Mouse (Mus musculus): ENCODE results near the gene Lmo3. TPM values are rescaled to one million over a fixed set of nuclear protein-coding genes. Genes with fewer than 3 reads are reported as not detected.

Lmo3 gene
- polyA plus RNA-seq, 1 experiment = not detected

- Histone ChIP-seq H3K27me3 (ENCODE audit: control insufficient read depth, insufficient read depth, low read length) (no peaks in the 10 kb centered on the region), H3K4me3 (ENCODE audit: extremely low read depth, insufficient read depth, insufficient read length) (no peak overlapping the region), H3K4me1 (ENCODE audit: control insufficient read depth, insufficient read depth, insufficient read length) (no peaks in the 10 kb centered on the region), H3K27ac (ENCODE audit: insufficient read depth, low read length) (no peak overlapping the region), H3K36me3 (ENCODE audit: control insufficient read depth, insufficient read depth, low read length) (no peaks in the 10 kb centered on the region)
- no peak for DNase-seq (ENCODE audit: low read depth in 1 of 2, low spot score in 2 of 2)
- WGBS = 69% methylated on average over 8 of the region's 8 CpGs
- TF ChIP-seq POLR2A (IDR thresholded peaks at IDR 0.05; ENCODE audit: low read depth, low read length) = no peak
- TF ChIP-seq CTCF (IDR thresholded peaks at IDR 0.05; ENCODE audit: extremely low read depth, insufficient read depth, insufficient read length, insufficient replicate concordance) = no peak
These were observed 161.8 kb downstream of the Lmo3 start for GRCm38 (mm10) chr6:138419871-138420535.

- no peak for DNase-seq (ENCODE audit: low read depth in 1 of 2, low spot score in 2 of 2)
- TF ChIP-seq CTCF (IDR thresholded peaks at IDR 0.05; ENCODE audit: extremely low read depth, insufficient read depth, insufficient read length, insufficient replicate concordance) = no peak
- TF ChIP-seq POLR2A (IDR thresholded peaks at IDR 0.05; ENCODE audit: low read depth, low read length) = no peak
- Histone ChIP-seq H3K4me3 (ENCODE audit: extremely low read depth, insufficient read depth, insufficient read length) (no peak overlapping the region), H3K36me3 (ENCODE audit: control insufficient read depth, insufficient read depth, low read length) (no peaks in the 10 kb centered on the region), H3K27ac (ENCODE audit: insufficient read depth, low read length) (no peak overlapping the region), H3K27me3 (ENCODE audit: control insufficient read depth, insufficient read depth, low read length) (no peaks in the 10 kb centered on the region), H3K4me1 (ENCODE audit: control insufficient read depth, insufficient read depth, insufficient read length) (no peaks in the 10 kb centered on the region)
- WGBS = 82% methylated on average over 3 of the region's 3 CpGs
These were observed 169.7 kb downstream of the Lmo3 start for GRCm38 (mm10) chr6:138412075-138412474.

GRCm38 (mm10) chr6:138402031-138402430 is 179.7 kb downstream of the Lmo3 start:
- Histone ChIP-seq H3K4me1 (ENCODE audit: control insufficient read depth, insufficient read depth, insufficient read length) (no peaks in the 10 kb centered on the region), H3K36me3 (ENCODE audit: control insufficient read depth, insufficient read depth, low read length) (no peaks in the 10 kb centered on the region), H3K27me3 (ENCODE audit: control insufficient read depth, insufficient read depth, low read length) (no peaks in the 10 kb centered on the region), H3K27ac (ENCODE audit: insufficient read depth, low read length) (no peak overlapping the region), H3K4me3 (ENCODE audit: extremely low read depth, insufficient read depth, insufficient read length) (no peak overlapping the region)
- no peak for TF ChIP-seq CTCF (IDR thresholded peaks at IDR 0.05; ENCODE audit: extremely low read depth, insufficient read depth, insufficient read length, insufficient replicate concordance)
- no peak for TF ChIP-seq POLR2A (IDR thresholded peaks at IDR 0.05; ENCODE audit: low read depth, low read length)
- 86% methylated on average over 6 of the region's 6 CpGs for WGBS
- no peak for DNase-seq (ENCODE audit: low read depth in 1 of 2, low spot score in 2 of 2)

GRCm38 (mm10) chr6:138398836-138399235 is 182.9 kb downstream of the Lmo3 start:
- WGBS = 82% methylated on average over 1 of the region's 1 CpGs
- no peak for TF ChIP-seq POLR2A (IDR thresholded peaks at IDR 0.05; ENCODE audit: low read depth, low read length)
- Histone ChIP-seq H3K27me3 (ENCODE audit: control insufficient read depth, insufficient read depth, low read length) (no peaks in the 10 kb centered on the region), H3K4me3 (ENCODE audit: extremely low read depth, insufficient read depth, insufficient read length) (no peak overlapping the region), H3K4me1 (ENCODE audit: control insufficient read depth, insufficient read depth, insufficient read length) (no peaks in the 10 kb centered on the region), H3K27ac (ENCODE audit: insufficient read depth, low read length) (no peak overlapping the region), H3K36me3 (ENCODE audit: control insufficient read depth, insufficient read depth, low read length) (no peaks in the 10 kb centered on the region)
- DNase-seq (ENCODE audit: low read depth in 1 of 2, low spot score in 2 of 2) = no peak

- Histone ChIP-seq H3K4me1 (ENCODE audit: control insufficient read depth, insufficient read depth, insufficient read length) (no peaks in the 10 kb centered on the region), H3K4me3 (ENCODE audit: extremely low read depth, insufficient read depth, insufficient read length) (no peak overlapping the region), H3K27me3 (ENCODE audit: control insufficient read depth, insufficient read depth, low read length) (no peaks in the 10 kb centered on the region), H3K27ac (ENCODE audit: insufficient read depth, low read length) (no peak overlapping the region), H3K36me3 (ENCODE audit: control insufficient read depth, insufficient read depth, low read length) (no peaks in the 10 kb centered on the region)
- DNase-seq (ENCODE audit: low read depth in 1 of 2, low spot score in 2 of 2) = no peak
- 84% methylated on average over 5 of the region's 5 CpGs for WGBS
- TF ChIP-seq POLR2A (IDR thresholded peaks at IDR 0.05; ENCODE audit: low read depth, low read length) (no peak), CTCF (IDR thresholded peaks at IDR 0.05; ENCODE audit: extremely low read depth, insufficient read depth, insufficient read length, insufficient replicate concordance) (no peak)
These were observed 190.7 kb downstream of the Lmo3 start for GRCm38 (mm10) chr6:138391085-138391484.

- Histone ChIP-seq H3K27ac (ENCODE audit: insufficient read depth, low read length) (no peak overlapping the region), H3K27me3 (ENCODE audit: control insufficient read depth, insufficient read depth, low read length) (no peaks in the 10 kb centered on the region), H3K36me3 (ENCODE audit: control insufficient read depth, insufficient read depth, low read length) (no peaks in the 10 kb centered on the region), H3K4me3 (ENCODE audit: extremely low read depth, insufficient read depth, insufficient read length) (no peak overlapping the region), H3K4me1 (ENCODE audit: control insufficient read depth, insufficient read depth, insufficient read length) (peaks cover 2% of the 10 kb centered on the region; the same call in 1 of the 2 replicates)
- TF ChIP-seq POLR2A (IDR thresholded peaks at IDR 0.05; ENCODE audit: low read depth, low read length) (no peak), CTCF (IDR thresholded peaks at IDR 0.05; ENCODE audit: extremely low read depth, insufficient read depth, insufficient read length, insufficient replicate concordance) (no peak)
- WGBS = 90% methylated on average over 18 of the region's 18 CpGs
- no peak for DNase-seq (ENCODE audit: low read depth in 1 of 2, low spot score in 2 of 2)
These were observed 193.4 kb downstream of the Lmo3 start for GRCm38 (mm10) chr6:138388168-138388936.

GRCm38 (mm10) chr6:138383208-138383607 is 198.6 kb downstream of the Lmo3 start:
- no peak overlapping the region for H3K4me3 ChIP-seq (ENCODE audit: extremely low read depth, insufficient read depth, insufficient read length)
- no peaks in the 10 kb centered on the region for H3K27me3 ChIP-seq (ENCODE audit: control insufficient read depth, insufficient read depth, low read length)
- no peaks in the 10 kb centered on the region for H3K36me3 ChIP-seq (ENCODE audit: control insufficient read depth, insufficient read depth, low read length)
- WGBS = 27% methylated on average over 1 of the region's 1 CpGs
- TF ChIP-seq POLR2A (IDR thresholded peaks at IDR 0.05; ENCODE audit: low read depth, low read length) (no peak), CTCF (IDR thresholded peaks at IDR 0.05; ENCODE audit: extremely low read depth, insufficient read depth, insufficient read length, insufficient replicate concordance) (no peak)
- DNase-seq (ENCODE audit: low read depth in 1 of 2, low spot score in 2 of 2) = no peak
- H3K27ac ChIP-seq (ENCODE audit: insufficient read depth, low read length) = no peak overlapping the region
- H3K4me1 ChIP-seq (ENCODE audit: control insufficient read depth, insufficient read depth, insufficient read length) = peaks cover 2% of the 10 kb centered on the region; the same call in 1 of the 2 replicates
